Mouse (Mus musculus) kidney, adult 9 months (tissue): ENCODE measurements at regions not wholly inside any gene's neighbourhood (a gene's known extent, or its start where the extent isn't known, plus 50 kb on each side); places are given as distances from the start of the nearest gene placed in this dataset.

Source experiments
- DNase-seq: peaks from one replicate; pipeline ENCODE4 v3.0.0; 2022

DNA sequence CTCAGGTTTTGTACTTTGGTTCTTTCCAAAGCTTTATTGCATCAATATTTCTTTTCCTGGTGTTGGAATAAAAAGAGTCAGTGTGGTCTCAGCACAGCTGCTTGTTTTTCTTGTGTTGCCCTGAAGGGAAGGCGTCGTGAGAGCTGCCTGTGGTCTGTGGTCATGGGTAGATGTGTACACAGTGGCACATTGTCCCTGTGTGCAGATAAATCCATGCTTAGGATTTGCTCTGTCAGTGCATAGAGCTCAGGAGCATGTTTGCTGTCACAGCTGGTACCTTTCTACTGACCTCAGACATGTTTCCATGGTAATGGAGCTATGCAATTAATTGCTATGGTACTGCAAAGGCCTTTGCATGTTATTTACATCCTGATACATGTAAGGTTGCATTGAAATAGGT, 213.5 kb upstream of the Rasgrp1 start:
- DNase-seq, result no peak

DNA sequence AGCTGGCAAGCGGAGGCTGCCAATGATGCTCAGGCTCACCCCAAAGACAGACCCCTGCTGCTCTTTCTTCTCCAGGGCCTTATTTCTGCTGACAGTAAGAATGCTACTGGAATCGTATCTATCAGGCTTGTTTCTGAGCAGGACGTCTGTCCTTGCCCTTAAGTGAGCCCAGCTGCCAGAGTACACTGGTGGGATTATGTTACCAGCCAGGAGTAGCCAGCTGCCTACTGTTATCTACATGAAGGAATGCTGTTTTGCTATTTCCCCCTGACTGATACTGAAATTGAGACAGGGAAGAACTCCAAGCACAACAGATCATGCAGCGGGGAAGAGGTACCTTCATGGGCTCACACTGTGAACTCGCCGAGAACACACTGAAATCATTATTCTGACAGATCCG, 228.2 kb upstream of the Rasgrp1 start:
- no peak for DNase-seq

DNA sequence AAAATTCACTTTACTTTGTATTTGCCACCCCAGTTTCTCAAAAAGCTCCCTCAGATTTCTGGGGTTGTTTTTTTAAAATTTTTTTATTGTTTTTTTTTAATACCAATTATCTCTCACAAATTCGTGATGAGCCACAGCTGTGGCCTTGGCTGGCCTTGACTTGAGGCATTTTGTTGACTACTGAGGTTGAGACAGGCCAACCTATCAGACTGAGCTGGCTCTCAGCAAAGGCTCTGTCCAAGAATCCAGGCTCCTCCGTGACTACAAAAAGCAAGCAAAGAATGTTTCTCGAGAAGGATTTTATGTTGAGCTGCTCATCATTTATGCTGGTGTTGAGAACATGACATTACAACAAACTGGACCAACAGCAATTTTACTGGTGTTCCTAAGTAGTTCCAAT, 244.6 kb upstream of the Rasgrp1 start:
- DNase-seq, result peak; percentile 6

DNA sequence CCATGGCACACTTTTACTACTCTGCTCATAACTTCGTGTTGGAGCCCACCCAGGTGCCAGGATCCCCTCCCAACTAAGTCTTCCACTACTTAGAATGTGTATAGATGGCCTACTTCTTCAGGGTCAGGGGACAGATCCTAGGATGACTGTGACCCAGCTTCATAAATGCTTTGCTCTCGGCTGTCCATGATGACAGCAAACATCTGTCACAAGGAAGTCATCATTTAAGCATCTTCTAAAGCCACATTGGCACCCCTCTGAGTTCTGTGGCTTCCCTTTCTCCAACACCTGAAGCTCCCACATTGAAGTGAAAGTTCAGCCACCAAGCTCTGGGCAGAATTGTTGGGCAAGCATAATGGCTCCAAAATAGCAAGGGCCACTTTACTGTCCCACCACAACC, 252.2 kb upstream of the Rasgrp1 start:
- no peak for DNase-seq

DNA sequence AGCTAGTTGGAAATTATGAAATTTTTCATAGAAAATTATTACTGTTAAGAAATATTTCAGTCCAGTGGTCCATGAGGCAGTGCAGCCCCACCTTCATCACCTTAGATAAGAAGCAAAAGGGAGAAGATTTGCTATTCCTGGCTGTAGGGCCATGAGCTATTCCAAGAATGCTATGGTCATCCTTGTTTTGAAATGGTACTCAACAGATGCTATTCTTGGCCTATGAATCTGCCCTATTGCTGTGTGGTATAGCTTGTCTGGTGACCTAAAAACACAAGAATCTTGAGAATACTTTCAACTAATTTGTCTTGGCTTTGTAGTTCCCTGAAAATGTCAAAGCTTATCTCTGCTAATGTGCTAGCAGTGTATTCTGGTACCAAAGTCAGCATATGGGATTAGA, 254.8 kb upstream of the Rasgrp1 start:
- no peak for DNase-seq

DNA sequence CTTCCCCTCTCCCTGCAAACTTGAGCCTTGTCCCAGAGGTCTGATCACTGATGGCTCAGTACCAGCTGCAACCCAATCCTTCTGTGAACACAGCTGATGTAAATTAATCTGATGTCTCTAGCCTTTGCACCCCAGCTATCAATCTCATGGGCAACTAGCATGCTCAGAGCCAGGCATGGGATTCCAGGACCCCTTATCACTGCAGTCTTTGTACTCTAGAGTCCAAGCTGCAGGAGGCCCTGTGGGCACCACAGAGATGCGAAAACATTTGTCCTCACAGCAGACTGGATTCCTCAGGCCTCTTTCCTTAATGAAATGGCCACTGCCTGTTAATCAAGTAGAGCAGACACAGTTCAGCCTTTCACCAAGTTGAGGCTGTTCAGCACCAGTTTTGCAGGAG, 272.0 kb upstream of the Rasgrp1 start:
- no peak for DNase-seq

DNA sequence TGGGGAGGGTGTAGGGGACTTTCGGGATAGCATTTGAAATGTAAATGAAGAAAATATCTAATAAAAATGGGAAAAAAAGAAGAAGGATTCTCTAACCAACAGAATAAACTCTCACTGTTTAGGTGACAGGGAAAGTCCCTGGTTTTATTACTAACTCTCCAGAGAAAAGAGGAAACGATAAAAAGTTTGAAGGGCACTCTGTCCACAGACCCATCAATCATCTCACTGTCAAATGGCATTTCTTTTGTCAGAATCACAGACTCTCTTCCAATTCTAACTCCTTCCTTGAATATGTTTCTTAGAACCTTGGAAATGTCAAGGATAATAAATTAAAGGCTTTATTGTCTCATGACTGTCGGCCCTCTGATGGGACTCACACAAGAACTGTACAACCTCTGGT, 275.3 kb upstream of the Rasgrp1 start:
- DNase-seq, result no peak

DNA sequence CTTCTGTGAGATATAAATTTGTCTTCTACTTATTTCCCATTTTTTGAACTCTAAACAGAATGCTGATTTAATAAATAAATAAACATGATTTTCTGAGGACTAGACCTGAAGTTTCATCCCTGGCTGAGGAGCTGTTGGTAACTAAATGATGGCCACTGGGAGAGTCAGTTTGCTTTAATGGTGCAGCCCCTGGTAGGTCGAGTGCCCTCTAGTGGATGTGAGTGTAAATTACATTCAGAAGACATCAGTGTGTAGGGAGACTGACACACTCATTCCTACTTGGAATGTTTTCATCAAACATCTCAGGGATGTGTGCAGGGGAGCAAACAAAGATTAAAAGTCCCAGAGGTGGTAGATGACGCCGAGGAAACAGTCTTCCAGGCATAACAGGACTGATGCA, 281.2 kb upstream of the Rasgrp1 start:
- peak; percentile 30 for DNase-seq

DNA sequence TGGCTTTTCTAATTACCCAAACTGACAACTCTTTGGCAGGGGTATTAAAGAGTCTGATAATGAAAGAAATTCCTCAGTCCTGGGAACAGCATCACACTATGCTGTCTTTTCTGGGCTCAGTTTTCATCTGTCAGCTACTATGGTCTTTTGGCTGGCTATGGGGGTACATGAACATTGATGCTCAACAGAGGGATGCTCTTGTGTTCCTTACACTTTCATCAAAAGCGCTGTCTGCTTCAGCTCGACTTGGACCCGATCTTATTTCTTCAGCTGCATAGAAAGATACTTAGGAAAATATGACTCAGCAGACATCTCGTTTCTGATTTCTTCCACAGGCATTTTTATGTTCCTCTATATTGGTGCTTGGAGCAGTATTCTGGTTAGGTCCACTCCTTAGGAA, 292.1 kb upstream of the Rasgrp1 start:
- no peak for DNase-seq

DNA sequence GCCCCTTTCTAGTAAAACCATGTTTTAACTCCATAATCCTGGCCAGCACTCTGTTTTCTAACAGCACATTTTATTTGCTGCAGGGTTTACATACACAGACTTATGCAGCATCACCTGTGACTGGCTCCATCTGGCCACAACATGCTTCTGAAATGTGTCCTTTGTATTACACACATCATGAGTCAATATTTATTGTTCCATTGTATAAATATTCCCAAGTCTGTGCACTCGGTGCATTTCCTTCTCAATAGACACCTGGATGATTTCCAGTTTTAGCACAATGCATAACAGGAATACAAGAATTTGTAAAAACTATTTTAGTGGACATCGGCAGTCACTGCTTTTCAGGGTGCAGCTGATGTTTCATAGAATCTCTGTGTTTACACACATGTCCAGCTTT, 294.6 kb upstream of the Rasgrp1 start:
- DNase-seq, result no peak

DNA sequence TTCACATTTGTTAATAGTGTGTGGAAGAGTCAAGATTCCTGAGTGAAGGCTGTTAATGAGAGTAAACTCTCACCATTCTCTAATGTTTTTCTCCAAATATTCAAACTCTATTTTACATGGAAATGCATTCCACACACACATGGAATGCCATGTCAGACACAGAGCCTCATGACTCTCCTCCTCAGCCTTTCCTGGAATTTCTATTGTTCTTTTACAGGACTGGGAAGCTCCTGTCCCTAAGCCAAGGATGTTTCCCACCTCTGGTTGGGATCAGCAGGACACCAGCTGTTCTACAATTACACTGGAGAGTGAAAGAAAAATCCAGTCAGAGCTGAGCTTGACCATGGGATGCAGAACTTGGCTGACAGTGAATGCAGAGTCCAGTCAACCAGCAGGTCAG, 309.3 kb upstream of the Rasgrp1 start:
- no peak for DNase-seq

DNA sequence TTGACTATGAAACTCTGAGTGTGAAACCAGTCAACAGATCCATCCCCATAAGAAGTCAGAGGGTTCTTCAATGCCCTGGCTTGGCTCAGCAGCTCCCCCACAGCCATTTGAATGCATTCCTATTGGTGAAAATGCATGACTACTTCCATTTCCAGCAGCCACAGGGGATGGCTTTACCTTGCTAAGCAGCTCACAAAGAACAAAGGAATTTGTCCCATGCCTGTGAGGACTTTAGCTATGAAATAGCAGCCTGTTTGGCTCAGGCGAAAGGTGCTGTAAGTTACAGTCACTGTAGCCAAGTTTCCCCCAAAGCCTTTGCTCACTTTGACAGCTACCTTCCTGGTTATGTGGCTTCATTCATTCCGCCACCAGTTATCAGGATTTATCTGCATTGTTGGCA, 309.8 kb upstream of the Rasgrp1 start:
- no peak for DNase-seq

DNA sequence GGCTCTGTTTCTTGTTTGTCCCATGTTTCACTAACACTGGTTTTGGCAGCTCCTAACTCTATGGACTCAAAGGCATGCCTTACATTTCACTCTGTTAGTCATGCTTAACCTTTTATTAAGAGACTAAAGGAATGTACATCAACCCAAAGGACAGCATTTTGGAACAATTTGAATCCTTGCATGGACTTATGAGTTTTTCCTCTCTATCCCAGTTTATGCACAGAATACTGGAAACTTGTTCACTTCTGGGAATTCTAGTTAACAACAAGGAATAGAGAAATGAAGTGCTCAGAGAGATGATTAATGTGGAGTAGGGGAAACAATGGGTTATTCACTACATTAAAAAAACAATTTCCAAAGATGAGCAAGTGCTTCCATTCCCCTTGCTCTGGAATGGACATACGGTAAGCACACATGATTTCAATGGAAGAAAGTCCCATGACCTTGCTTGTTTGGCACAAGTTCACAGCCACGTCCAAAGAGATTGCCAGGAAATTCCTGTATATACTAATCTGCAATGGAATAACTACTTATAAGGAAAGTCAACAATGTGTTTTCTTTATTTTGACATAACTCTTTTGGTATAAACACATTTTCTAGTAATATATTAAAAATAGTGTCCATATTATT, 313.9 kb upstream of the Rasgrp1 start:
- DNase-seq, result no peak

DNA sequence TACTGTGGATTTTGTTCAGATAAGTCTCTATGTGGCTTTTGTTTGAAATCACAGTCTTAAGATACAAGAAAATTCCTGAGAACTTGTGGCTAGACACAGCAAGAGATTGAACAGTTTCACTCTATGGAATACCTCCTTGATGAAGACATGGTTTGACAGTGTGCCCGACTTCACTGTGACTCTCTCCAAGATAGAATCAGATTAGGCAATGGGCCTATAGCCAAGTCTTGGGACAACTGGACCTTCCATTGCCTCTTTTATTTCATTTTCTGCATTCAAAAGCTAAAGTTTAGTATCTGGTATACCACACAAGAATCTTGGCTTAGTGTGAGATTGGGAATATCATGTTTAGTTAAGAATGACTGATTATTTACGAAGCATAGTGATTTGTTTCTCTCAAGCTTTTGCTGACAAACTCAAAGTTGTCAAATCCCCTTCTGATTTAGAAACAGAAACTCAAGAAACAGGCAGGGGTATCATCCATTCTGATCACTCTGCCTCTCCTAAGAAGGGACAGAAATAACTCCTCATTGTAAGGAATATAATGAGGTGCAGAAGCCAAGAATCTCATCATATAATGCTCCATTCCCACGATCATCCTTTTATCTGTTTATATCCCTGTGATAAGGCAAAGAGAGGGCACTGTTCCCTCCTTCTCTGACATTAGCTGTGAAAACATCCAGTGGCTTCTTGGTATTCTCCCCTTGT, 317.6 kb upstream of the Rasgrp1 start:
- DNase-seq, result no peak

DNA sequence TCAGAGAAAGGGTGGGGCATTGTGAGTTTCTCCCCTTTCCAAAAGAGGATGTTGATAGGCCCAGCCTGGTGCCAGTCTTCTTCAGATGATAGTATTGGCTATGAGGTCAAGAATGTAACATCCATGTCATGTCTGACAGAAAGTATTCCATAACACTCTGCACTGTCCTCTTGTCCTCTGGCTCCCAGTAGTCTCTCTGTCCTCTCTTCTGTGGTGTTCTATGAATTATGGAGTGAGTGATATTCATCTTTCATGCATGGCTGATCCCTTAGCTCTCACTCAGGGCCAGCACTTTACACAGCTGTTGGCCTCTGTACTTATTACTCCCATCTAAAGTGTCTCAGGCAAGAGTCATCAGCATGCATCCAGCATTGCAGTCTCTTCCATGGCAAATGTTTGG, 319.9 kb upstream of the Rasgrp1 start:
- no peak for DNase-seq

DNA sequence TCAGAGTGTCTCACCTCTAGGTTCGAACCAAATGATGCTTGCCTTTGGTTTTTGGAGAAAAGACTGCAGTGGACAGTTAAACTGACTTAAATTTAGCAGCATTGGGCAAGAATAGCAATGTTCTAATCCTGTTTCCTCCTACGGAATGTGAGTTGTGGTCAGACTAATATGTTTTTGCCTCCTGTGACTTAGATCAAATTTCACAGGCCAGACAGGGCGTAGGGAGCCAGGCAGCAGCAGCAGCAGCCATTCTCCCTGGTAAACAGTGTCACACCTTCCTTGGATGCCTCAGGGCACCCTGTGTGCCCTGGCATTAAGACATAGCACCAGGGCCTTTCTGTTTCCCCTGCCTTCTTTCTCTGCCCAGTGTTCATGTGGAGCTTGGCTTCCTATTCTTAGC, 323.7 kb upstream of the Rasgrp1 start:
- no peak for DNase-seq

DNA sequence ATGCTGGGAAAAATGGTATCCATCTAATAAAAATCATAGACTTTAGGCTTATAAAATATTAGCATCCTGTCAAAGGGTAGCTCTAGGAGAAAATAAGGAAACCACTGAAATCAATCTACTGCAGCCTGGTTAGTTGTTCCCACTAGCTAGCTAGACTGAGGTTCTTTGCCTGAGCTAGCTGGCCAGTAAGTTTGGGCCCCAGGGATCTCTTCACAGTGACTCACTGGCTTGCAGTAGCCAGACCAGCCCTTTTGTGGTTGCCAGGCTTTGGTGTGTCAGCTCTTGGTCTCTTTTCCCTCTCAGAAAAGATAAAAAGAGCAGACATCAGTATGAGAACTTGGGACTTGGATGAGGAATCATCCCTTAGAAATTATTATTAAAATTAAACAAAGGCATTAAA, 325.3 kb upstream of the Rasgrp1 start:
- DNase-seq, result no peak

DNA sequence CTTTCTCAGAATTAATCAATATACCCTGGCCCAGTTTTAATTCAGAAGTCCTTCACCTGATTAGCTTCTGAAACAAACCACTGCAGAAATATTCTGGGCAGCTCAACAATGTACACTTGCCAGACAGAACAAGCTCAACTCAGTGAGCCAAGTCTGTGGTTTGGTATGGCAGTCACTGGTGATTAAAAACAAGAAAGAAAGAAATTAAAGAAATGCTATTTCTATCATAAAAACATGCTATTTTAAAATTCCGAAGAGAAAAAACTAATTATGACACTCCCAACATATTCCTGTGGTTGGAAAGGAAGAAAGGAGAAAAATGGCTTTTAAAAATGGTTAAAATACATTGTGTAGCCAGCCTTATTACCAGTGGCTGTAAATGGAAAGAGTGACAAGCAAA, 332.1 kb upstream of the Rasgrp1 start:
- no peak for DNase-seq

DNA sequence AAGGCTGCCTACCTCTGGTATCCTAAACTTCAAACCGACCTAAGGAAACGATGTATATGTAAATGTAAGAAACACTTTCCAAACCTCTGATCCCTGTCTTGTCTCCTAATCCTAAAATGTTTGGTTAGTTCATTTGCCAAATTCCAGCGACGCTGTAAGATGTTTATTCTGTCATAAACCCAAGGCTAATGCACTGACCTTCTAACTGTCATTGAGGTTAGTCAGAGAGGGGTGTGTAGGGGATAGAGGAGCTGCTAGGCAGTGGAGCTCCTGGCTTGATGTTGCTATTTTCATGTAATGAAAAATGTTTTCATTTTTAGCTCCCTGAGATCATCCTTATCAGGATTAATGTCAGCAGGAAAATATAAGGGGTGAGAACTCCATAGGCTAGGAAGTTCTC, 335.8 kb upstream of the Rasgrp1 start:
- no peak for DNase-seq

DNA sequence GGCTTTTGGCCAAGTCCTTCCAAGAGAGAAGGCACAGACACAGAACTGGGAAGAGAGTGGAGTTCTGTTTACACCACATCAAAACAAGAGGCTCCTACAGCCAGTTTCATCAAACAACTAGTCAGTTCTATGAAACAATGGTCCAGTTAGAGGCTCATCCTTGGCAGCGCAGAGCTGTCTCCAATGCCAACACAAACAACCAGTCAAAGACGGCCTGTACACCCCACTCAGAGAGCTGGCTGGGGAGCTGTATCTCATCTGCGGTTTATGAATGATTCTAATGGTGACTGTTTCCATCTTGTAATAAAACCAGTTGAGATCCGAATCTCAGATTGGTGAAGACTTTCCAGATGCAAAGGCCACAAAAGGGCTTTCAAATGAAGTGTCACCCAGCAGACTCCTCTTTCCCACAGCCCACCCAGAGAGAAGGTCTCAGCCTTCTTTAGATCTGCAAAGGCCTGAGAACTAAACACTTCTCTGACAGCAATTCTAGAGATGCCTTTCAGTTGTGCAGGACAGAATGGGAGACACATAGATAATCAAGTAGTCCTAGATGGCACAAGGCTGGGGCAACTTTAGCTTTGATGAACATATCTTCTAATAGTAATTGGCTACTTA, 343.1 kb upstream of the Rasgrp1 start:
- no peak for DNase-seq

DNA sequence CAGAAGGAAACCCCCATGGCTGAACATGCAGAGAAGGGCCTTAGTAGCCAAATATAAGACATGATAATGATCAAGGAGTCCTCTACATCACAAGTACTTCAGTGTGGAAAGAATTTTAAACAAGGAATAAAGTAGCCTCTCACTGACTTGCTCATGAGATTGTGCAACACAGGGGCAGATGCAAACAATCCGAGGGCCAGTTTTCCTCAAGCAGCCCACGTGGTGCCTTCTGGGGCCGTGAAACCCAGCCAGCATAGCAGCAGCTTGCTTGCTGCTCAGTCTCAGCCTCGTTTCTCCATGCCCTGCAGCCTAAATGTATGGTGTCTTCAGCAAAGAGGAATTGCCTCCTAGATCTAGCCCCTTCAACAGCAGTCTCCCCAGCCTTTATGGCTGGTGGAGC, 350.7 kb upstream of the Rasgrp1 start:
- DNase-seq, result no peak

DNA sequence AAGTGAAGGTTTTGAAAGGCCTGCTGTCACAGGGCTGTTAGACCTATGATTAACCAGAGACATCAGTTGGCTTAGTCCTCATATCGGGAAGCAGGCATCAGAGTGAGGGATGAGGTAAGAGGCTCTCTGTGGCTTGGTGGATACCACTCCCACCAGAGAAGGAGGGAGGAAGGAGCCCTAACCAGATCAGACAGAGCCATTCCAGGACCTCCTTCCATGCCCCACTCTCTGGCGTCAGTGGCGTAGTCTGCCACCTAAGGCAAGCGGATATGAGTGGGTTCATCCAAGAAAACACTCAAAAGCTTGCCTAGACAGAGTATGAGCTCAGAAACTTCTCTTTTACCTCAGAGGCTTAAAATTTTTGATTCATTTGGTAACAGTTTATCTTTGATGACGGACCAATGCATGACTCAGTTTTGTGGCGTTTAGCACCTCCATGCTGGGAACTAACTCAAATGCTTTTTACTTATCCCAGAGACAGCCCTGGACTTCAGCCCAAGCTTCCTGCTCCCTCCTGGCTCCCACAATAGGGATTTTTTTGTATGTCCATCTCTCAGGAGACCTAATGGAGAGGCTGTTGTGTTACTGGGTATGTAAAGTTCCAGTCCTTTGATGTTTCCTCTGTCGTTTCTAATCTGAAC, 367.5 kb upstream of the Rasgrp1 start:
- DNase-seq, result no peak

DNA sequence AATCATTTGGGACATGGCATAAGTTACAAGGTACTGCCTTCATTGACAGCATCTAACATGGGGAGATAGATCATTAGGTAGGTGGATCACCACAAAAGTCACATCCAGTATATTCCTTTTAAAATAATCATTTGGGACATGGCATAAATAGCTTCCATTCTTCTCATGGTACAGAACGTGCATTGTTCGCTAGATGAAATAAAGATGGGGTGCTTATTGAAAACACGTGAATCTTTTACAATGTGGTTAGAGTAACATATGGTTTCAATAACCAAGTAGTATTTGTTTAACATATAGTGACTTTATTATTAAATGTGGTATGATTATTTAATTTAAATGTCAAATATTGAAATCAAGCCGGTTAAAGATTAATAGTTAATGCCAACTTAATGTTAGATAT, 381.3 kb upstream of the Rasgrp1 start:
- DNase-seq, result no peak

DNA sequence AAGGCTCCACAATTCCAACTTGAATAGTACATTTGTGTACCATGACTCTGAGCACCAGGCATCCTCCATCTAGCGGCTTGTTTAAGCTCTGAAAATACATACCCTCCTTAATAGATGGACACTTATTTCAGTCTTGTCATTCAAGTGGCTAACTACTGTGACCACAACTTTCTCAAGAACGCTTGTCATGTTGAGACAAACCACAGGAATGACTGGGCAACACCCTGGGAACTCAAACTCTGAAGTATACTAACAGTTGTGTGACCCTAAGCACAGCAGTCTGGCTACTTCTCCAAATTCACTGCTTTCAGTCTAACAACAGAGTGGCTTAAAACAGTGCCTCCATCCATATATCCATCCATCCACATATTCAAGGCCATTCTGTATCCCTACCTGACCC, 380.4 kb upstream of the Thbs1 start:
- no peak for DNase-seq
